Mouse (Mus musculus): Measurements from ENCODE around the gene Amz2. TPM values are rescaled to one million over a fixed set of nuclear protein-coding genes. Genes with fewer than 3 reads are reported as not detected.
A peak's percentile ranks its signal among the peaks of the same experiment; 100 is the strongest.

Amz2 gene
- total RNA-seq (2014; rRNA removed) (10.8 and 16.0 TPM in 2 replicates), polyA plus RNA-seq (2012; rRNA removed) (13.3 and 14.8 TPM in 2 replicates)

DNA sequence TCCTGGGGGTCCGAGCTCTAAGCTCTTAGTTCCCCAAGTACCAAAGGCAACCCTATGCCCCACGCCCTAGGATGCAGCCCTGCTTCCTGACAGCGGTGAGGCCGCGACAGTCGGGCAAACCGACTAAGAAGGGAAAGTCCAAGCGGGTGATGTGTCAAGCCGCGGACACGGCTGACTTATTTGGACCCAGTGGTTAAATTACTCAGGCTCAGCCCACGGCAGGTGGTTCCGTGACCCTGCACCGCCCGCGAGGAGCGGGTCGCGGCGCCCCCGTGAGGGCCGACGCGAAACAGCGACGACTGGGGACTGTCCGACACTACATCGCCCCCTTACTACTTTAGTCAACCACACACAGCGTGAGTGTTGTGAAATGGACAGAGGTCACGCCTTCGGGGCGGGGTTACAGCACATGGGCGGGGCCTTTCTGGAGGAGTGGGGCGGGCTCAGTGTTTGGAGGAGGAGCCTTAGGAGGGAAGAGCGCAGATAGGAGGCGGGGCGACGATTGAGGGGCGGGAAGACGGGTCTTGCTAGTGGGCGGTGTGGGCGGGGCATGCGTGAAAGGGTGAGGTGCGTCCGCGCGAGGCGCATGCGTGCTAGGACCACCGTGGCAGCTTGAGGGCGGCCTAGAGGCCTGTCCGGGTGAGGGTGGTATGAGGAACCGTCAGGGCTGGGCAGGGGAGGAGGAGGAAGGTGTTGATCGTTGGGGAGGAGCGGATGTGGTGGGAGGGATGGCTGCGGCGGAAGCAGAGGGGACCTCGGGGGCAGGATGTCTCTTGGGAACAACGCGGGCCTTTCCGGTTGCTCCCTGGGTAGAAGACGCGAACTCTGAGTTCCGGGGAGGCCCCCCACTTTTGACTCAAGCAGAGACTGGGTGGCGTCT lies at the start of gene Amz2:
Gene Amz2 (plus strand): TSS at position 555 of the 880 bp plus-strand sequence.
- Histone ChIP-seq H3K4me1 (ENCODE audit: control insufficient read depth, insufficient read depth, low read length) (peaks cover 2% of the 10 kb centered on the region; the same call in 1 of the 2 replicates), H3K27me3 (ENCODE audit: control insufficient read depth, insufficient read depth, low read length) (no peaks in the 10 kb centered on the region), H3K9ac (ENCODE audit: low read depth, low read length) (peak within 1 kb of the TSS; percentile 72), H3K4me3 (ENCODE audit: insufficient read depth, low read depth, low read length) (peak within 1 kb of the TSS; percentile 68), H3K27ac (replicated peaks; ENCODE audit: insufficient read depth, low read depth, low read length) (peak within 1 kb of the TSS; percentile 21; the same call in 1 of the 2 replicates), H3K36me3 (ENCODE audit: control insufficient read depth, insufficient read depth, low read length) (peaks cover 6% of the 10 kb centered on the region), H3K79me2 (ENCODE audit: control insufficient read depth, insufficient read depth, low read length) (no peaks in the 10 kb centered on the region)
- DNase-seq (ENCODE audit: extremely low read depth, low read depth, low spot score) = peak; percentile 93
- TF ChIP-seq CTCF (IDR thresholded peaks at IDR 0.05; ENCODE audit: low read depth, low read length) (peak; percentile 90), POLR2A (IDR thresholded peaks at IDR 0.05; ENCODE audit: extremely low read depth, insufficient read depth, low read length) (peak; percentile 81)
- under 1% methylated on average over 65 of the region's 65 CpGs for WGBS

DNA sequence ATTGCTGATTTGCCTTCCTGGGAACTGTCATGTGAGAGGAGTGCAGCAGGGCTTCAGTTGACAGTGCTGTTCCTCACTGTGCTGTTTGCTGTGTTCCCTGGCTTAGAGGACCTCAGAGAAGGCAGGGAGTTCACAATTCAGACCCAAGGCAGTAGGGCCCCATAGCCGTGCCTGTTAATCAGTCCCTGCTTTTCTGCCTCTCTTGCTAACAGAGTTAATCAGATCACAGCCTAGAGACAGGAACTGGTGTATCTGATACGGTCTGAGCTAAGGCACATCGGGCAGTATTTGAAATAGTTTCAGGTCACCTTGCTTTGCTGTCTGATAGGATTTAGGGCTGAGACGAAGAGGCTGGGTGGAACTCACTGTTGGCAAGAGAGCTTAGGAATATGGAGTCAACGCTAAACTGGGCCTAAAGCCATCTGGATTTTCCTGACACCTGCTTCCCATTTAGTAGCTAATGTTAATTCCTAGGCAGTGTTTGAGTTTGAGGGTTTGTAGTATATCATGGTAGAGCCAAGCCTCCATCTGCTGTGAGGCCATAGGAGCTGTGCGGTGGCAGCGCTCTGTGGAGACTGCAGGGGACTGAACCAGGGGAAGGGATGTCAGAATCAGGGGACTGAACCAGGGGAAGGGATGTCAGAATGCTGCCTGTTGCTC lies 49.1 kb upstream of the Amz2 start:
- no peak for DNase-seq (ENCODE audit: extremely low read depth, low read depth, low spot score)
- no peak overlapping the region for H3K27ac ChIP-seq (replicated peaks; ENCODE audit: insufficient read depth, low read depth, low read length)
- TF ChIP-seq CTCF (IDR thresholded peaks at IDR 0.05; ENCODE audit: low read depth, low read length) = no peak
- TF ChIP-seq POLR2A (IDR thresholded peaks at IDR 0.05; ENCODE audit: extremely low read depth, insufficient read depth, low read length) = no peak
- peaks cover 42% of the 10 kb centered on the region for H3K79me2 ChIP-seq (ENCODE audit: control insufficient read depth, insufficient read depth, low read length)
- WGBS = 51% methylated on average over 7 of the region's 7 CpGs
- H3K27me3 ChIP-seq (ENCODE audit: control insufficient read depth, insufficient read depth, low read length) = no peaks in the 10 kb centered on the region
- H3K36me3 ChIP-seq (ENCODE audit: control insufficient read depth, insufficient read depth, low read length) = peaks cover 2% of the 10 kb centered on the region; the same call in 1 of the 2 replicates
- no peak overlapping the region for H3K9ac ChIP-seq (ENCODE audit: low read depth, low read length)
- H3K4me1 ChIP-seq (ENCODE audit: control insufficient read depth, insufficient read depth, low read length) = peaks cover 19% of the 10 kb centered on the region
- no peak overlapping the region for H3K4me3 ChIP-seq (ENCODE audit: insufficient read depth, low read depth, low read length)

DNA sequence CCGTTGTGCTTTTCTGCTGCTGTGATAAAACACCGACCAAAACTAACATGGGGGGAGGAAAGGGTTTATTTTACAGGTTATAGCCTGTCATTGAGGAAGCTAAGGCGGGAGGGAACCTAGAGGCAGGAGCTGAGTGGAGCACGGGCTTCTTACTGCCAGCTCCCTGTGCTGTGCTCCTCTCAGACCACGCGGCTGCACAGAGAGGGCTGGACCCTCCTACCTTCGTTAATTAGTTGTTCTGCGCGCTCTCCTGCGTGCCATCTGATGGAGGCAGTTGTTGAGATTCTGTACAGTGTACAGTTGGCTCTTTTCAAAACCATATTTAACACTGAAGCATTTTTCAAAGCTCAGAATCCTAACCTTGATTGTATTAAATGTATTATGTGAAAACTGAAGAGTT lies 48.3 kb upstream of the Amz2 start:
- no peaks in the 10 kb centered on the region for H3K27me3 ChIP-seq (ENCODE audit: control insufficient read depth, insufficient read depth, low read length)
- DNase-seq (ENCODE audit: extremely low read depth, low read depth, low spot score) = no peak
- TF ChIP-seq POLR2A (IDR thresholded peaks at IDR 0.05; ENCODE audit: extremely low read depth, insufficient read depth, low read length) (no peak), CTCF (IDR thresholded peaks at IDR 0.05; ENCODE audit: low read depth, low read length) (no peak)
- peaks cover 19% of the 10 kb centered on the region for H3K4me1 ChIP-seq (ENCODE audit: control insufficient read depth, insufficient read depth, low read length)
- H3K4me3 ChIP-seq (ENCODE audit: insufficient read depth, low read depth, low read length) = no peak overlapping the region
- H3K36me3 ChIP-seq (ENCODE audit: control insufficient read depth, insufficient read depth, low read length) = peaks cover 2% of the 10 kb centered on the region; the same call in 1 of the 2 replicates
- no peak overlapping the region for H3K27ac ChIP-seq (replicated peaks; ENCODE audit: insufficient read depth, low read depth, low read length)
- WGBS = 63% methylated on average over 10 of the region's 10 CpGs
- H3K79me2 ChIP-seq (ENCODE audit: control insufficient read depth, insufficient read depth, low read length) = peaks cover 41% of the 10 kb centered on the region
- no peak overlapping the region for H3K9ac ChIP-seq (ENCODE audit: low read depth, low read length)

DNA sequence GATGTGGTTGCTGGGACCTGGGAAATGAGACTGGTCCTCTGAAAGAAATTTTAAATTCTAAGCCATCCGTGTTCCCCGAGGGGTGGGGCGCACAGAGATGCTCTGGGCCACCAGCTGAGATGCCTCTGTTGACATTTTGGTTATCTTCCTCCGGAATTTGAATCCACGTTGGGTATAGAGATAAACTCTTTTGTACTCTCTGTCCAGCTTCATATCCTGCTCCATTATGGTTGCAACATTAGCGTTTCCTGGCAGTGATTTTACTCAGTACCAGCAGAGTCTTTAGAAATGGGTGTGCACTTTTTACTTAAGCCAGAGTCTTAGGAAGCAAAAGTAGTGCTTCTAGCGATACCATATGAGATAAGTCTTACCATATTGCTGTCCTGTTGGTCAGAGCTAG lies 47.7 kb upstream of the Amz2 start:
- TF ChIP-seq POLR2A (IDR thresholded peaks at IDR 0.05; ENCODE audit: extremely low read depth, insufficient read depth, low read length) (no peak), CTCF (IDR thresholded peaks at IDR 0.05; ENCODE audit: low read depth, low read length) (no peak)

DNA sequence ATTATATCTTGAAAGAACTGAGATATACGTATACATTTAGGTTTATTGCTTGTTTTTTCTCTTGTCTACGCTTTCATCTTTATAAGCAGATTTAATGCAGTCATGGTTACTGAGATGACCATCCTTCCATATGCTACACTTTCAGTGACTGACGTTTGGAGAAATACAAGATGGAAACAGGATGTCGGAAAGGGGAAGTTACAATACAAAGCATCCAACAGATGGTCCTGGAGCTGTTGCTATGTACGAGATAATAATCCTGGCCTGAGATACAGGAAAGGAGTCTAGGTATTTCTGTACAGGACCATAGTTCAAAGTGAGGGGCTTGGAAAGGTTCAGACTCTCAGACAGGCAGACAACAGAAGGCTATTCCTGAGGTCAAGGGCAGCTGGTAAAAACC lies 45.1 kb upstream of the Amz2 start:
- WGBS = 82% methylated on average over 5 of the region's 5 CpGs
- Histone ChIP-seq H3K4me1 (ENCODE audit: control insufficient read depth, insufficient read depth, low read length) (peaks cover 15% of the 10 kb centered on the region), H3K27me3 (ENCODE audit: control insufficient read depth, insufficient read depth, low read length) (no peaks in the 10 kb centered on the region), H3K9ac (ENCODE audit: low read depth, low read length) (no peak overlapping the region), H3K4me3 (ENCODE audit: insufficient read depth, low read depth, low read length) (no peak overlapping the region), H3K79me2 (ENCODE audit: control insufficient read depth, insufficient read depth, low read length) (peaks cover 49% of the 10 kb centered on the region), H3K36me3 (ENCODE audit: control insufficient read depth, insufficient read depth, low read length) (peaks cover 2% of the 10 kb centered on the region; the same call in 1 of the 2 replicates), H3K27ac (replicated peaks; ENCODE audit: insufficient read depth, low read depth, low read length) (no peak overlapping the region)
- no peak for TF ChIP-seq CTCF (IDR thresholded peaks at IDR 0.05; ENCODE audit: low read depth, low read length)
- TF ChIP-seq POLR2A (IDR thresholded peaks at IDR 0.05; ENCODE audit: extremely low read depth, insufficient read depth, low read length) = no peak
- DNase-seq (ENCODE audit: extremely low read depth, low read depth, low spot score) = no peak

More for the DNA sequence above, 47.7 kb upstream of the Amz2 start:
- no peak for DNase-seq (ENCODE audit: extremely low read depth, low read depth, low spot score)
- Histone ChIP-seq H3K4me3 (ENCODE audit: insufficient read depth, low read depth, low read length) (no peak overlapping the region), H3K9ac (ENCODE audit: low read depth, low read length) (no peak overlapping the region), H3K79me2 (ENCODE audit: control insufficient read depth, insufficient read depth, low read length) (peaks cover 42% of the 10 kb centered on the region), H3K4me1 (ENCODE audit: control insufficient read depth, insufficient read depth, low read length) (peaks cover 19% of the 10 kb centered on the region), H3K36me3 (ENCODE audit: control insufficient read depth, insufficient read depth, low read length) (peaks cover 2% of the 10 kb centered on the region; the same call in 1 of the 2 replicates), H3K27ac (replicated peaks; ENCODE audit: insufficient read depth, low read depth, low read length) (no peak overlapping the region), H3K27me3 (ENCODE audit: control insufficient read depth, insufficient read depth, low read length) (no peaks in the 10 kb centered on the region)
- WGBS = 46% methylated on average over 7 of the region's 7 CpGs
